Mouse (Mus musculus) kidney, embryonic 14.5 days (tissue): ENCODE results near the gene 1700001O22Rik. TPM values are rescaled to one million over a fixed set of nuclear protein-coding genes. Genes with fewer than 3 reads are reported as not detected.

ENCODE experiments used
- ATAC-seq: fragments of 200-750 bp; cut with Nextera tagmentation; 2 replicates; pipeline ENCODE4 v1.8.0; 2017; ENCODE audit warnings: moderate number of reproducible peaks, mild to moderate bottlenecking, moderate TSS enrichment, moderate library complexity; ENCODE audit not compliant: low FRiP score, low TSS enrichment
- H3K27ac ChIP-seq: fragments of 300-500 bp; sonication (generic); 2 replicates; pipeline ENCODE4 v1.5.1; 2014; ENCODE audit warnings: low read depth, mild to moderate bottlenecking, low read length, moderate library complexity, mixed read lengths
- H3K27me3 ChIP-seq: fragments of 300-500 bp; sonication (generic); 2 replicates; pipeline ENCODE4 v1.6.1; 2014; ENCODE audit warnings: mild to moderate bottlenecking, low read length; ENCODE audit not compliant: control insufficient read depth, insufficient read depth
- H3K36me3 ChIP-seq: fragments of 300-500 bp; sonication (generic); 2 replicates; pipeline ENCODE4 v1.6.1; 2014; ENCODE audit warnings: low read length, mixed read lengths; ENCODE audit not compliant: control insufficient read depth, insufficient read depth
- H3K4me1 ChIP-seq: fragments of 300-500 bp; sonication (generic); 2 replicates; pipeline ENCODE4 v1.6.1; 2014; ENCODE audit warnings: low read length, mixed read lengths; ENCODE audit not compliant: control insufficient read depth, insufficient read depth
- H3K4me2 ChIP-seq: fragments of 300-500 bp; sonication (generic); replicated peaks from 2 replicates; pipeline ENCODE4 v1.6.1; 2014; ENCODE audit warnings: low read depth, mild to moderate bottlenecking, low read length
- H3K4me3 ChIP-seq: fragments of 300-500 bp; sonication (generic); 2 replicates; pipeline ENCODE4 v1.5.1; 2014; ENCODE audit warnings: mild to moderate bottlenecking, low read length
- H3K9ac ChIP-seq: fragments of 300-500 bp; sonication (generic); 2 replicates; pipeline ENCODE4 v1.6.1; 2014; ENCODE audit warnings: low read depth, mild to moderate bottlenecking, low read length, moderate library complexity
- H3K9me3 ChIP-seq: fragments of 300-500 bp; sonication (generic); 2 replicates; pipeline ENCODE4 v1.6.1; 2016; ENCODE audit warnings: low read length; ENCODE audit not compliant: control insufficient read depth
- WGBS: fragments of 180-500 bp; shearing (Covaris S2); extraction: QIAGEN DNeasy Blood & Tissue Kit; methylation state at CpG from one replicate; pipeline ENCODE4 v1.1.7; 2014; 5-methylcytosine and 5-hydroxymethylcytosine counted together
- polyA plus RNA-seq: library from polyadenylated mRNA; unstranded; fragments of >200 nt; fragmentation: Nextera tagmentation; extraction: Ambion mirVana; gene quantifications from 2 replicates; pipeline ENCODE4 v1.2.1, GENCODE M21; 2014

The 1700001O22Rik gene
- polyA plus RNA-seq, 1 experiment from 2014 or later = 4.2 TPM

- Histone ChIP-seq H3K27ac (peak overlapping the region; percentile 52; the same call in 1 of the 2 replicates), H3K9me3 (no peaks in the 10 kb centered on the region), H3K27me3 (no peaks in the 10 kb centered on the region), H3K9ac (no peak overlapping the region), H3K4me1 (peaks cover 24% of the 10 kb centered on the region), H3K4me3 (no peak overlapping the region), H3K4me2 (no peak overlapping the region), H3K36me3 (no peaks in the 10 kb centered on the region)
- peak; percentile 73 for ATAC-seq
- WGBS = 4% methylated on average over 5 of the region's 5 CpGs
These were observed 24.2 kb downstream of the 1700001O22Rik start for GRCm38 (mm10) chr2:30779241-30779640.

DNA sequence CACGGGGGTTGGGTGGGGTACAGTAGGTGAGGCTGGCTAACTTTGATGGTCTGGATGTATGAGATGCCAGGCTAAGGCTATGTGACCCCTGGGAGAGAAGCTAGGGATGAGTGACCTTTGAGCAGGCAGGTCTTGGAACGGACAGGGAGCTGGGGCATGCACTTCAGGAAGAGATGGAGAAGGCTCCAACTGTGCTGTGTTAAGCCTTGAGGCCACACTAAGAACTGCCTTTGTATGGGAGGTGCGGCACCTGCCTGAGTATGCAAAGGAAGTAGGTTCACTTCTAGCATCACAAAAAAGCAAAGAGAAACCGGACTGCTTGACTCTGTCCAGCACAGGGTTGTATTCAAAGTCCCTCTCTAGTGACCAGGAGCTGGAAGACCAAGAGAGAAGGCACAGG is 25.2 kb downstream of the 1700001O22Rik start:
- Histone ChIP-seq H3K9me3 (no peaks in the 10 kb centered on the region), H3K4me2 (no peak overlapping the region), H3K4me3 (no peak overlapping the region), H3K27ac (peak overlapping the region; percentile 52; the same call in 1 of the 2 replicates), H3K9ac (no peak overlapping the region), H3K27me3 (no peaks in the 10 kb centered on the region), H3K4me1 (peaks cover 14% of the 10 kb centered on the region), H3K36me3 (no peaks in the 10 kb centered on the region)
- ATAC-seq = no peak
- WGBS = 69% methylated on average over 4 of the region's 4 CpGs

- Histone ChIP-seq H3K36me3 (no peaks in the 10 kb centered on the region), H3K9ac (no peak overlapping the region), H3K27me3 (no peaks in the 10 kb centered on the region), H3K4me3 (no peak overlapping the region), H3K4me1 (peaks cover 16% of the 10 kb centered on the region), H3K4me2 (no peak overlapping the region), H3K9me3 (no peaks in the 10 kb centered on the region), H3K27ac (no peak overlapping the region)
- 72% methylated on average over 3 of the region's 3 CpGs for WGBS
- no peak for ATAC-seq
These were observed 26.2 kb downstream of the 1700001O22Rik start for GRCm38 (mm10) chr2:30777266-30777665.

DNA sequence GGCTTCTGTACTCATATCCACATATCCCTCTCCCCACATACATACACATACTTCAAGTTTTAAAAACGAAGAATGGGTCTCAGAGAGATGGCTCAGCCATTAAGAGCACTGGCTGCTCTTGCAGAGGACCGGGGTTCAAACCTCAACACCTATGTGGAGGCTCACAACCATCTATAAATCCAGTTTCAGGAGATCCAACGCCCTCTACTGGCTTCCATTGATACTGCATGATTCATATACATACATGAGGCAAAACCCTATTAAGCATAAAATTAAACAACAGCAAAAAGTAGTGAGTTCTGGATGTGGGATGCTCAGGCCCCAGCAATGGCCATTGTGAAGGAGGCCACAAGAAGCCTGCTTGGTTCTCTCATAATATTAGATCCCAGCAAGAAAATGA is 27.5 kb downstream of the 1700001O22Rik start:
- Histone ChIP-seq H3K27ac (no peak overlapping the region), H3K4me1 (peaks cover 27% of the 10 kb centered on the region), H3K9ac (no peak overlapping the region), H3K36me3 (no peaks in the 10 kb centered on the region), H3K4me3 (no peak overlapping the region), H3K9me3 (no peaks in the 10 kb centered on the region), H3K4me2 (no peak overlapping the region), H3K27me3 (no peaks in the 10 kb centered on the region)
- ATAC-seq = no peak
- 58% methylated on average over 3 of the region's 3 CpGs for WGBS

- Histone ChIP-seq H3K36me3 (no peaks in the 10 kb centered on the region), H3K4me3 (no peak overlapping the region), H3K9me3 (no peaks in the 10 kb centered on the region), H3K9ac (no peak overlapping the region), H3K4me1 (peaks cover 26% of the 10 kb centered on the region), H3K27ac (peak overlapping the region; percentile 63; the same call in 1 of the 2 replicates), H3K27me3 (no peaks in the 10 kb centered on the region), H3K4me2 (no peak overlapping the region)
- ATAC-seq = no peak
- 74% methylated on average over 8 of the region's 8 CpGs for WGBS
These were observed 30.0 kb downstream of the 1700001O22Rik start for GRCm38 (mm10) chr2:30773313-30774005.

DNA sequence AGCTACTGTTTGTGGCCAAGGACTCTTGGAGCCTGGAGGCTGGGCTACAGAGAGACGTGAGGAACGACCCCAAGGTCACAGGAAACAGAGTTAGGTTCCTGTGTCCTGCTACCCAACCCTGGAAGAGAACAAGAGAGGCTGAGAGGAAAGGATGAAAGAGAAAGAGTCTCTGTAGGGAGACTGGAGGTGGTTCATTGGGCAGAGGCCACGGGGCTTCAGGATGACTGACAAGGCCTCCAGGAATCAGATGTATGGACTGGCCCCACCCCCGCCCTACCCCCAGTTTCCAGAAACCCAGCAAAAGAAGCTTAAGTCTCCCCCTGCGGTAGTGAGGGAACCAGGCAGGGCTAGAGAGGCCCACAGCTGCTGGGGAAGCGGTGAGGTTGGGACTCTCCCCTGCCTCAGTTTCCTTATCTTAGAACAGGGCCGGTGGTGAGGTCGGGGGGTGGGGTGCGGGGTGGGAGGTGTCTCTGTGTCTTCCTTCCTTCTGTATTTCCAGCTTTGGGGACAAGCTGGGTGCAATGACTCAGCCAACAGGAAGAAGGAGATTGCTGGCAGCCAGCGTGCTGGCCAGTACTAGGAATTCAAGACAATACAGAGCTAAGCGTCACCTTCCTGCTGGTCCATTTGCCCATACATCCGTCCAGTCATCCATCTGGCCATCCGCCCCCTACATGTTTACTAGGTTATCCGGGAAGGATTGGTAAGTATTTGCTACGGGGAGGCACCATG is 30.7 kb downstream of the 1700001O22Rik start:
- Histone ChIP-seq H3K4me3 (no peak overlapping the region), H3K9me3 (no peaks in the 10 kb centered on the region), H3K9ac (no peak overlapping the region; the same call in 1 of the 2 replicates), H3K36me3 (no peaks in the 10 kb centered on the region), H3K27ac (peak overlapping the region; percentile 85; the same call in 1 of the 2 replicates), H3K4me2 (no peak overlapping the region; the same call in 1 of the 2 replicates), H3K4me1 (peaks cover 26% of the 10 kb centered on the region), H3K27me3 (no peaks in the 10 kb centered on the region)
- no peak for ATAC-seq
- 43% methylated on average over 15 of the region's 15 CpGs for WGBS

GRCm38 (mm10) chr2:30771806-30772460 is 31.5 kb downstream of the 1700001O22Rik start:
- Histone ChIP-seq H3K4me2 (peak overlapping the region; percentile 96), H3K9me3 (no peaks in the 10 kb centered on the region), H3K9ac (peak overlapping the region; percentile 67), H3K4me3 (peak overlapping the region; percentile 43), H3K4me1 (peaks cover 26% of the 10 kb centered on the region), H3K27ac (peak overlapping the region; percentile 85), H3K27me3 (no peaks in the 10 kb centered on the region), H3K36me3 (no peaks in the 10 kb centered on the region)
- WGBS = 9% methylated on average over 19 of the region's 19 CpGs
- peak; percentile 44 for ATAC-seq

DNA sequence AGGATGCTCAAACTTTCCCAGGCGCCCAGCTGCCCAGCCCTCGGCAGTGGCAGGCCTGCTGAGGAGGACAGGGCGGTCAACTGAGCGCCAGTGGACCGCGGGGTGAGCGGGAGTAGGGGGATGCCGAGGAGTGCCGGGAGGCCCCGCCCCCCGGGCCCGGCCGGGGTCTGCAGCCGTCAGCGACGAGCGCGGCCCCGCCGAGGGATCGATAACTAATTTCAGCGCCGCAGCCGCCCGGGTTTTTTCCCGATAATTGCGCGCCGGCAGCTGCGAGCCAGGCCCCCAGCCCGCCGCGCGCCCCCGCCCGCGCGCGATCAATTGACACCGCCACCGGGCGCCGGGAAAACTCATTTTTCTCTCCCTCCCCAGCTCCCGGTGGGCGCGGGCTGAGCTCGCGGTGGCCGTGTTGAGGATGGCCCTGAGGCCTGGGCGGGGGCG is 32.1 kb downstream of the 1700001O22Rik start:
- peak; percentile 40; the same call in 1 of the 2 replicates for ATAC-seq
- Histone ChIP-seq H3K27me3 (no peaks in the 10 kb centered on the region), H3K27ac (peak overlapping the region; percentile 85), H3K36me3 (no peaks in the 10 kb centered on the region), H3K4me3 (peak overlapping the region; percentile 43), H3K9me3 (no peaks in the 10 kb centered on the region), H3K9ac (peak overlapping the region; percentile 67), H3K4me1 (peaks cover 26% of the 10 kb centered on the region), H3K4me2 (peak overlapping the region; percentile 96)
- WGBS = under 1% methylated on average over 46 of the region's 51 CpGs
